Mouse (Mus musculus): ENCODE measurements around the gene Pipox.

The Pipox gene

DNA sequence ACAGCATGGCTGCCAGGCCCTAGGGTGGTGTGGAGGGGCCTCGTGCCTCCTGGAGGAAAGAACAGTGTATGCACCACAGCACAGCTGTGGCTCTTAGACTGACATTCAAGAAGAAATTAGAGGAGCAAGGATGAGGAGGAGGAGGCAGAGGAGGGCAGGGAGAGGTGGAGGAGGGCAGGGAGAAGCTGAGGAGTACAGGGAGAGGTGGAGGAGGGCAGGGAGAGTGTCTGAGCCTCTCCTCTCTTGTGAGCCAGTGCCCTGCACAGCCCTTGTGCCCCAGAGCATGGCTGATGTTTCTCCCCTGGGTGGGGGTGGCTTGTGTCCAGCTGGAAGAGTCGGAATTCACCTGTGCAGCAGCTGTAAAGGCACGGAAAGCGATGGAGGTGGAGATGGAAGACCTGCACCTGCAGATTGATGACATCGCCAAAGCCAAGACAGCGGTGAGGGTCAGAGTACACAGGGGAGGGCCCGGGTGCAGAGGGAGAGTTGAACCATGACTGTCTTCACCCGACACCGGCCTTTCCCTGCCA is 46.2 kb downstream of the Pipox start:
- DNase-seq (ENCODE audit: low spot score in 2 of 2), result no peak

DNA sequence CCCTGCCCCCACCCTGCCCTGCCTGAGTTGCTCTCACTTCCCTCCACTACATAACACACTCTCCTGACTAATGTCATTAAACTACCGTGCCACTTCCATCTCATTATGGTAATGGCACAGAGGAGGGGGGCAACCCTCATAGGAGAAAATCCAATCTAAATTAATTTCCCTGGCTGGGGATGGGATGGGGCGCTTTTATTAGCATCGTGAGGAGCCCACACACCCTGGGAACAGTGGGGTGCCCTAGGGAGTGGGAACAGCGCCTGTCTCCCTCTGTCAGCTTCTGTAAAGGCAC is 50.0 kb downstream of the Pipox start:
- DNase-seq (ENCODE audit: low spot score in 2 of 2), result no peak

DNA sequence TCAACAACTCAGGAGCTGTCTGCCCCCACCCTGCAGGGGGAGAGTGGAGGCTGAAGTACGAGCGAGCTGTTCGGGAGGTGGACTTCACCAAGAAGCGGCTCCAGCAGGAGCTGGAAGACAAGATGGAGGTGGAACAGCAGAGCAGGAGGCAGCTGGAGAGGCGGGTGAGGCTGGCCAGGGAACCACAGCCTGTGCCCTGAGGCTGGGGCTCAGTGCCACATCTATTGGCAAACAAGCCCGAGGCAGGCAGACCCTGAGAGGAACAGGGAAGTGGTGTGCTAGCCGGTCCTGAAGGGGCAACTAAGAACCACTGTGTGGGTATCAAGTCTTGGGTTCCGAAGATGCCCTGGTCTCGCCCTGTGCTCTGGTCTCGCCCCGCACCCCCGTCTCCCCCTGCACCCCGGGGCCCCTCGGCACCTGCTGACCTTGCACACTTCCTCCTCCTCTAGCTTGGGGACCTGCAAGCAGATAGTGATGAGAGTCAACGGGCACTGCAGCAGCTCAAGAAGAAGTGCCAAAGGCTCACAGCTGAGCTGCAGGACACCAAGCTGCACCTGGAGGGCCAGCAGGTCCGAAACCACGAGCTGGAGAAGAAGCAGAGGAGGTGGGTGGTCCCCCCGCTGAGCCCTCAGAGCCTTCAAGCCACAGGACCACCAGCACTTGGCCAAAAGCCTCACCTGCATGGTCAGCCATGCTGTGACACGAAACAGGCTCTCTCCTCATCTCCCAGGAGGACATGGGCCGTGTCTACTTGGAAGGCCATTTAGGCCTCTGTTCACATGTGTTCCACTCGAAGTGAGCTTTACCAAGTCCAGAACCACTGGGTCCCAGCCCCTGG is 50.6 kb downstream of the Pipox start:
- DNase-seq (ENCODE audit: low spot score in 2 of 2), result no peak

GRCm38 (mm10) chr11:77840523-77841245 is 53.2 kb downstream of the Pipox start:
- DNase-seq (ENCODE audit: low spot score in 2 of 2), result no peak

DNA sequence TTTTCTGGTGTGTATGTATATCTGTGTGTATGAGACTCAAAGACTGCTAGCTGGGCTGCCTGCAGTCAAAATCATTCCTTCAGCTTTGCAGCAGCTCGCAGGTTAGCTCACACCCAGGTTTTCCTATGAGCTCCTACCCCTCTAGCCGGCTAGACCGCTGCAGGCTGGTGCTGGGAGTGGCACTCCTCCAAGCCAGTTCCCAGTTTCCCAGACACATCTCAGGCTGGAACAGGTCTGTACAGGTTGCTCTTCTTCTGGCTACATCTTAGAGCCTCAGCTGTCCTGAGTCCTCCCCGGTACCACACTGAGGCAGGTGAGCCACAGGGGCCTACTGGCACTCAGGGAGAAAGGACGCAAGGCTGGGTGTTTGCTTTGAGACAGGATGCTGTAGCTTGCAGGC is 56.0 kb downstream of the Pipox start:
- no peak for DNase-seq (ENCODE audit: low spot score in 2 of 2)

DNA sequence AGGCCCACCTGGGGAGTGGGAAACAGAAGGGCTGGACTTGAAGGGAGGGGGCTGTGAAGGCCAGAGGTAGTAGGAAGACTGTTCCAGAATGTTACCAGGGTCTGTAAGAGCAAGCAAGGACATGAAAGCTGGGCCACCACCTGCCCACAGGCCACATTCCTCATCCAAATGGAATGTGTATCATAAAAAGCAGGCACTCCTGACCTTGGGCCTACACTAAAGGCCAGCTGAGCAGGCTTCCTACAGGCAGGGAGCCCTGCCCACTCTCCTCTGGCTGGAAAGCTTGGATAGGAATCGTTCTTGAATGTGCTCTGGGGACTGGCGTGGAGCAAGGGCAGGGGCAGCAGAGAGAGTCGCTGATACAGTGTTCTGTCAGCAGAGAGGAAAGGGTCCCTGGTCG is 57.1 kb downstream of the Pipox start:
- no peak for DNase-seq (ENCODE audit: low spot score in 2 of 2)

DNA sequence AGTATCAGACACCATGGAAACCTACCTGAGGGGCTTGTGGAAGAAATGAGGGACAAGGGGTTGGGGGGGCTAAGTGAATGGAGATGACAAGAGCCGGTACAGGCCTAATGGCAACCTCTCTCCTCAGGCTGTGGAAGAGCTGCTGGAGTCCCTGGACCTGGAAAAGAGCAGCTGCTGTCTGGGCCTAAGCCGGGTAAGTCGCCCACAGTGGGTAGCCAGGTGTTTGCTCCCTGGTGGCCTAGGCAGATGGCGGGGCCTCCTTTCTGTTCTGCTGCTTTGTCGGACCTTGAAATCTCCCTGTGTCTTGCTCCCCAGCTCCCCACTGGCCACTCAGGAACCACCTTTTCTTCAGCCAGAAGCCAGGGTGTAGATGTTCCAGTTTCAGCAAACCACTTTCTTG is 57.6 kb downstream of the Pipox start:
- no peak for DNase-seq (ENCODE audit: low spot score in 2 of 2)

DNA sequence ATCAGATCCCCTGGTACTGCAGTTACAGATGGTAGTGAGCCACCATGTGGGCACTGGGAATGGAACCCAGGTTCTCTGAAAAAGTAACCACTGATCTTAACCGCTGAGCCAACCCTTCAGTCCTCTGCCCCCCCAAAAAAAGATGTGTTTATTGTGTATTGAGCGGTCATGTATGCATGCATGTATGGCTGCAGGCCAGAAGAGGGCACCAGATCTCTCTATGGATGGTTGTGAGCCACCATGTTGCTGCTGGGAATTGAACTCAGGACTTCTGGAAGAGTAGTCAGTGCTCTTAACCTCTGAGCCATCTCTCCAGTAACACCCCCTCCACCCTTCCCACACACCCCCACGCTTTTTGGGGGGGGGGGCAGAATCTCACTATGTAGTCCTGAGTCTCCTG is 58.8 kb downstream of the Pipox start:
- no peak for DNase-seq (ENCODE audit: low spot score in 2 of 2)

GRCm38 (mm10) chr11:77832541-77832940 is 61.4 kb downstream of the Pipox start:
- DNase-seq (ENCODE audit: low spot score in 2 of 2), result no peak

DNA sequence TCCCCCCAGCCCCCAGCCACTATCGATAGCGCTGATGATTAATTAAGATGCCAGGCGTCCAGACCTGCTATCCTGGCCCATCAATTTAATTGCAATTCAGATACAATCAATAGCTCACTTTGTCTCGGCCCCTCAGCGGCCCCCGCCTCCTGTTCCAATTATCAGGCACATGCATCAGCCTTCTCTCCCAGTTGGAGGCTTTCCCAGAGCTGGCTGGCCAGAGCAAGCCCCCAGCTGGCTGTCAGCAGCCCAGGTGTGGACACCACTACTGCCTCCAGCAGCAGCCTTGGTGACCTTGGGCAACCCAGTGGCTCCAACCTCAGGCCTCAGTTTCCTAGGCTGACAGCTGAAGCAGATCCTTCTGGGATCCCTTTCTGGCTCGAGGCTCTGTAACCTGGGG is 63.0 kb downstream of the Pipox start:
- DNase-seq (ENCODE audit: low spot score in 2 of 2), result no peak

All from frontal cortex, postnatal 25 days (tissue).